Mouse (Mus musculus) kidney, postnatal 25 days (tissue): ENCODE data around the gene Zfp989.
"Not testable (repeated sequence)": the region's sequence is repeated elsewhere in the genome, so short reads cannot be mapped to it uniquely, and the experiment has no call there.

Source experiments
- DNase-seq, 2 experiments: peaks; one replicate each; pipeline ENCODE4 v3.0.0; 2021; ENCODE audit warnings: mixed read lengths in 2 of 2

The Zfp989 gene

DNA sequence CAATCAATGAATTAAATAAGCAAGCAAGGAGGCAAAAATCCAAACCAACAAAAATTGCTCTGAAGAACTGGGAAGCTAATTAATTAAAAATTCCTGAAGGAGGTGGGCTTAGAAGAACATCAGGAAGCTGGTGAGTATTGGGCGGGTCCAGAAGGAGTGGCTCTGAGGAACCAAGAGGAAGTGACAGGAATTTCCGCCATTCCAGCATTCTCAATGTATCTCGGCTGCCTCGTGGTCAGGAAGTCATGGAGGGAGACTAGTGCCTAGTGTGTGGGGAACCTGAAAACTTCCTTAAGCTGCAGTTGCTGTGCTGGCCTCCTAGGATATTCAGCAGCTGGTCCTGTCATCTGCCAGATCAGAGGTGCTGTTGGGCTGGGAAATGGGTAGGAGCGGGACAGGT is at the start of gene Zfp989:
Gene Zfp989 (plus strand): TSS at position 220 of the 400 bp plus-strand sequence.
- not testable (repeated sequence) for DNase-seq

DNA sequence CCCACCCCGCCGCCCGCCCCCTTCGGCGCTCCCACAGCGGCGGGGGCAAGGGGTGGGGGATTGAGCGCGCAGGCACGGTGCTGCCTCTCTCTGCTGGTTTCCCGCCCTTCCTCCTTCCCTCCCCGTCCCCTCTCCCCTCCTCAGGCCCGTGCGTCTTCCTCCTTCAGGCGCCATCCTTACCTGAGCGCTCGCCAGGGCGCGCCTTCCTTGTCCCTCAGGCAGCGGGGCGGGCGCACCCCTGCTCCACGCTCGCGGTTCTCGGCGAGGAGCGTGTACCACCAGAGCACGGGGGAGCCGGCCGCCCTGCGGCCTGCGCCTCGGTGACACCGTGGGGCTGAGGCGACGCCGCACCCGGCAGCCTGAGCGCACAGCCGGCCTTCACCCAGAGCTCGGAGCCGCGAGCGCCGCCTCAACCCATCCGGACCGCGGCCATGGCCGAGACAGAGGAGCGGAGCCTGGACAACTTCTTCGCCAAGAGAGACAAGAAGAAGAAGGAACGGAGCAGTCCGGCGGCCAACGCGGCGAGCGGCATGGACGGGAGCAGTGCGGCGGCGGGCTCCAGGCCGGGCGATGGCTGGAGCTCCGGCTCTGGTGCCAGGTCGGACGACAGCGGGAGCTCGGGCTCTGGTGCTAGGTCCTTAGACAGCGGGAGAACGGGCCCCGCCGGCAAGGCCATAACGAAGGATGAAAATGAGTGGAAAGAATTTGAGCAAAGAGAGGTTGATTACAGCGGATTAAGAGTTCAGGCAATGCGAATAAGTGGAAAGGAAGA is 39.3 kb upstream of the Zfp989 start:
- DNase-seq, result peak in 1 of 2 experiments; percentile 27

DNA sequence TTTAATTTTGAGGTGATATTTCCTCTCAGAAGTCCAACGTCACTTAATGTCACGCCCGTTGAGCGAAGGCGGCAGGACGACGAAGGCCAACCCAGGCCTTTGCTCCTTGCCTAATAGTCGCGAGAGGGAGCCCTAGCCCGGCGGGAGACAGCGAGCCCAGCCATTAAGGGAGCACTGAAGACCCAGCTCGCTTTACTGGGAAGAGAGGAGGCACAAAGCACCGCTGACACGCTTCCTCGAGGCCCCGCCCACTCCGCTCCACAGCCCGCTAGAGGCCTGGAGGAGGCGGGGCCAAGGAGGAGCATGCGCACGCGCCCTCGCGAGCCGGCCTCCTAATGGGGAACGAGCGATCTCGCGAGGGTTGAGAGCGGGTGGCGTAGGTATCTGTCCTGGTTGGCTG is 30.1 kb upstream of the Zfp989 start:
- not testable (repeated sequence) for DNase-seq

DNA sequence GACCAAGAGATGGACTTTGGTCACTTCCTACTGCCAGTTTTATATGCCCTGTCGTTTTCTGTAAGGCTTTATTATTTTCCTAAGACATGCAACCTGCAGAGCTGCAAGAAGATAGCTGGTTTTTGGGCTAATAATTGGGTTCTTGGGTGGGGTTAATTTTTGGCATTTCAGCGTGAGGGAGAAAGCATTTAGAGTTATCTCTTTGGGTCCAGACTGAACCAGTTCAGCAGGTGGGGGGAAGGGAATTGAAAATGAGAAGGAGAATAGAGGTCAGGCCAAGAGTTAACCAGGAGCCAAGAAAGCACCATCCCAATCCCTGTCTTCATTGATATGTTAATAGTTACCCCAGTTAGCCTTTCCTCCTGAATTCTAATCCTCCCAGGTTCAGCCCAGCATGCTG is 4.8 kb downstream of the Zfp989 start:
- not testable (repeated sequence) for DNase-seq

DNA sequence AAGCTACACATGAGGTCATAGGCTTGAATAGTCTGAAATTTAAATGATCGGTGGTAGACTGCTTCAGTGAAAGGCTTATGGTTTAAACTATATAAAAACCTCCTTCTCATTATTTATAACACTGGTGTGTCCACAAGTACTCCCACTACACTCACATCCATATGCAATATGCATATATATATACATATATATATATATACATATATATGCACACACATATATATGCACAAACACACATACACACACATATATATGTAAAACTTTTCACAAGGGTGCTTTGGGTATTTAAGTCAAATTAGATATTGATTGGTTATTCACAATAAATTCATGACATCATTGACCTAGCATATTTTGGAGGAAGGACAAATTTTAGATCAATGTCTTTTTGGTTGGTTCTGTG is 46.6 kb downstream of the Zfp989 start:
- DNase-seq, result not testable (repeated sequence)

DNA sequence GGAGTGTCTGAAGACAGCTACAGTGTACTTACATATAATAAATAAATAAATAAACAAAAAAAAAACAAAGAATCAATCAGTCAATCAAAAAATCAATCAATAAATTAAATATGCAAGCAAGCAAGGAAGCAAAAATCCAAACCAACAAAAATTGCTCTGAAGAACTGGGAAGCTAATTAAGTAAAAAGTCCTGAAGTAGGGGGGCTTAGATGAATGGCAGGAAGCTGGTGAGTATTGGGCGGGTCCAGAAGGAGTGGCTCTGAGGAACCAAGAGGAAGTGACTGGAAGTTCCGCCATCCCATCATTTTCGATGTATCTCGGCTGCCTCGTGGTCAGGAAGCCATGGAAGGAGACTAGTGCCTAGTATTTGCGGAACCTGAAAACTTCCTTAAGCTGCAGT is 49.8 kb downstream of the Zfp989 start, which contains the start of gene Rex2:
Gene Rex2 (plus strand): TSS at position 301 of the 400 bp plus-strand sequence.
- not testable (repeated sequence) for DNase-seq

DNA sequence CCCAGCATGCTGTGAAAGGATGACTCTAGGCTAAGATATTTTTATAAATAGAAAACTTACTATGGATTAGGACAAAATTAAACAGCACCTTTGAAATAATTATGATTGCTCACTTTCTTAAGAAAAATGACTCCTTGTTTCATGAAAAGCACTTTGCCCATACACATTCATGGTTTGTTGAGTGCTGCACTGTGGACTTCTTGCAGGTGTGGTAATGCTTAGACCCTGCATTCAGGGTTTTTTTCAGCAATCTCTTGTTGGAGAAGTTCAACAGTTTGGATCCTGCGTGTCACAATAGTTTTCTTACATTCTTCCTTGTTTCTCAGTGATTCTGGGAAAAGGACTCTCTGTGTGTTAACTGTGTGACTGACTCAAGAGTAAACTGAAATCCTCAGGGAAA is 54.6 kb downstream of the Zfp989 start:
- peak in 1 of 2 experiments; percentile 29 for DNase-seq

DNA sequence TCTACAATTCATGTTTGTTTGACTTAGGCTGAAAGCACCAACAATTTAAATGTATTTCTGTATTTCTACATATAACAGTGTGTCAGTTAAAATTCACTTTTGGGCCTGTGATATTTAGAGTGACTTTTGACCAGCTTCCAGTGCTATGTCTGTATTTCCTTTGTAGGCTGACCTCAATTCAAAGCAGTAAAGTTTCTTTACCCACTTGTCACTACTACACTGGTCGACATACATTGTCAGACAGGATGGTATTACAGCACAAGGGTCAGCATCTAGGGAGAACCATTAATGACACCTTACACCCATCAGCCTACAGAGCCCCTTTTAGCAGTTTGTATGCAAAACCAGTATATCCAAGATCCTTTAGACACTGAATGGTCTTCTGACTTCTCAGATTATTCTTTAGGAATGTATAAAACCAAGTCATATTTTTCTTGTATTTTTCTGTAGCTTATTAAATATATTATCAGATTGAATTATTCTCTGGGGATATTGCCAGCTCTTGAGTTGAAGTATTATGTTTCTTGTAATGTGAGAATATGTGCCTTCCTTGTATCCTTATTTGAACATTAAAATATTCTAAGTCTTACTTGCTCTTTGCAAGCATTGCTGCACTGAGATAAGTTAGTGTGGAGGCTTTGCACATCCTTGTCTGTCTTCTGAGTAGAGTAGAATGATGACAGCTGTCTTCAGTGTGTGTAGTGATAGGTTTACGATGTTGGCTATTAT is 59.7 kb downstream of the Zfp989 start:
- not testable (repeated sequence) for DNase-seq
